Mouse (Mus musculus) midbrain, embryonic 11.5 days (tissue): ENCODE data around the gene Meaf6. TPM values are rescaled to one million over a fixed set of nuclear protein-coding genes. Genes with fewer than 3 reads are reported as not detected.

Source experiments
- ATAC-seq: fragments of 200-750 bp; cut with Nextera tagmentation; 2 replicates; pipeline ENCODE4 v1.8.0; 2017; ENCODE audit warnings: moderate TSS enrichment, moderate library complexity; ENCODE audit not compliant: low FRiP score
- DNase-seq: peaks from one replicate; pipeline ENCODE4 v3.0.0; 2015; ENCODE audit warnings: low spot score; ENCODE audit errors: missing footprints
- H3K27ac ChIP-seq: fragments of 300-500 bp; sonication (generic); 2 replicates; pipeline ENCODE4 v1.5.1; 2014; ENCODE audit warnings: low read depth, low read length
- H3K27me3 ChIP-seq: fragments of 300-500 bp; sonication (generic); 2 replicates; pipeline ENCODE4 v1.6.1; 2014; ENCODE audit warnings: mild to moderate bottlenecking, low read length, moderate library complexity, mixed read lengths; ENCODE audit not compliant: control insufficient read depth, insufficient read depth
- H3K36me3 ChIP-seq: fragments of 300-500 bp; sonication (generic); 2 replicates; pipeline ENCODE4 v1.6.1; 2014; ENCODE audit warnings: mild to moderate bottlenecking, low read length, moderate library complexity, mixed read lengths; ENCODE audit not compliant: control insufficient read depth, insufficient read depth
- H3K4me1 ChIP-seq: fragments of 300-500 bp; sonication (generic); 2 replicates; pipeline ENCODE4 v1.6.1; 2014; ENCODE audit warnings: low read length; ENCODE audit not compliant: control insufficient read depth, insufficient read depth
- H3K4me2 ChIP-seq: fragments of 300-500 bp; sonication (generic); 2 replicates; pipeline ENCODE4 v1.6.1; 2014; ENCODE audit warnings: mild to moderate bottlenecking, moderate library complexity
- H3K4me3 ChIP-seq: fragments of 300-500 bp; sonication (generic); 2 replicates; pipeline ENCODE4 v1.5.1; 2014; ENCODE audit warnings: low read depth, low read length
- H3K9ac ChIP-seq: fragments of 300-500 bp; sonication (generic); 2 replicates; pipeline ENCODE4 v1.6.1; 2014; ENCODE audit warnings: low read length
- H3K9me3 ChIP-seq: fragments of 300-500 bp; sonication (generic); 2 replicates; pipeline ENCODE4 v1.6.1; 2016; ENCODE audit warnings: low read length; ENCODE audit not compliant: control insufficient read depth
- WGBS: fragments of 180-500 bp; shearing (Covaris S2); extraction: QIAGEN DNeasy Blood & Tissue Kit; methylation state at CpG from one replicate; pipeline ENCODE4 v1.1.7; 2014; 5-methylcytosine and 5-hydroxymethylcytosine counted together
- polyA plus RNA-seq: library from polyadenylated mRNA; unstranded; fragments of >200 nt; fragmentation: Nextera tagmentation; extraction: Ambion mirVana; gene quantifications from 2 replicates; pipeline ENCODE4 v1.2.1, GENCODE M21; 2014

Gene Meaf6
- polyA plus RNA-seq, 1 experiment from 2014 or later: 128 TPM

GRCm38 (mm10) chr4:125119070-125119469 is 34.1 kb downstream of the Meaf6 start:
- DNase-seq (peak; percentile 90), ATAC-seq (peak; percentile 17; the same call in 1 of the 2 replicates)
- no peaks in the 10 kb centered on the region for H3K36me3 ChIP-seq
- H3K27me3 ChIP-seq: peaks cover 2% of the 10 kb centered on the region; the same call in 1 of the 2 replicates
- peaks cover 11% of the 10 kb centered on the region for H3K4me1 ChIP-seq
- H3K9me3 ChIP-seq: no peaks in the 10 kb centered on the region
- no peak overlapping the region for H3K27ac ChIP-seq
- no peak overlapping the region for H3K9ac ChIP-seq
- H3K4me2 ChIP-seq: no peak overlapping the region
- 29% methylated on average over 10 of the region's 10 CpGs for WGBS
- H3K4me3 ChIP-seq: no peak overlapping the region

GRCm38 (mm10) chr4:125119721-125120120 is 34.8 kb downstream of the Meaf6 start:
- Histone ChIP-seq H3K4me2 (no peak overlapping the region), H3K27ac (no peak overlapping the region), H3K9me3 (no peaks in the 10 kb centered on the region), H3K27me3 (peaks cover 2% of the 10 kb centered on the region; the same call in 1 of the 2 replicates), H3K4me1 (peaks cover 9% of the 10 kb centered on the region), H3K4me3 (no peak overlapping the region), H3K36me3 (no peaks in the 10 kb centered on the region), H3K9ac (no peak overlapping the region)
- WGBS: 91% methylated on average over 11 of the region's 11 CpGs
- ATAC-seq (no peak), DNase-seq (no peak)

DNA sequence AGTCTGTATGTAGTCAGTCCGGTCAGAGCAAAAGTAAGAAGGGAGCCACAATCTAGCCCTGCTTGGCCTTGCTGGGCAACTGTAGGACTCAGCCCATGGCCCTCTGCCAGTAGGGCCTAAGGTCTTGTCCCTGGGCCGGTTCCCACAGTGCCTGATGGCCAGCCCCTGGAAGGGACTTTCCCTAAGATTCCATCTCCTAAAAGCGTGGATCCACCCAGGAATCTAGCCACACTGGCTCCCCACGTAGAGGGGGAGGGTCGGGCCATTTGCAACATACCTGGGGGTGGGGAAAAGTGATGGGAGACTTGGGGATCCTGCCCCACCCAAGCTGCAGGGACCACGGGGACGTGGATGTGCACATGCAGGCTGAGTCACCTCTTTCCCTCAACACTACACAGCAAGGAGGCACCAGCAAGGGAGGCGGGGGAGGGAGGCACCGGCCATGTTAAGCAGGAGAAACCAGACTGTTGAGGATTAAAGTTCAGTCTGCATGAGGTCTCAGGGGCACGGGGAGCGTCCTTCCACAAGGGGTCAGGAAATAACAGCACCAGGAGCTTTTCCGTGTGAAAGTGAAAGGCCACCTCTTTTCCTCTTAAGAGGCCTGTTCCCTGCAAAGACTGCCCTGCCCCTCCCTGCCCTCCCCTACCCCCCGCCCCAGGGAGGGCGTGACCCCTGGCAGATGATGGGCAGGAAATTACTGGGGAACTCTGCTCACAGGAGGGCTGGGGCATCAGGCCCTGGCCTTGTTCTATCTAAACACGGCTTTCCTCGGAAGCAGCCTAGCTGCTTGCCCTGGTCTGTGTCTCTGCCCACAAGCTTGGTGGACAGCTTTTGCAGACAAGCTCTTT is 37.7 kb downstream of the Meaf6 start:
- Histone ChIP-seq H3K9ac (no peak overlapping the region), H3K27me3 (peaks cover 5% of the 10 kb centered on the region; the same call in 1 of the 2 replicates), H3K27ac (no peak overlapping the region), H3K4me3 (no peak overlapping the region), H3K4me1 (peaks cover 9% of the 10 kb centered on the region), H3K4me2 (no peak overlapping the region), H3K36me3 (no peaks in the 10 kb centered on the region), H3K9me3 (no peaks in the 10 kb centered on the region)
- DNase-seq (peak; percentile 84), ATAC-seq (no peak)
- WGBS: 20% methylated on average over 16 of the region's 16 CpGs

- ATAC-seq (no peak), DNase-seq (no peak)
- Histone ChIP-seq H3K27ac (no peak overlapping the region), H3K4me3 (no peak overlapping the region), H3K4me2 (no peak overlapping the region), H3K9ac (no peak overlapping the region), H3K4me1 (peaks cover 9% of the 10 kb centered on the region), H3K36me3 (no peaks in the 10 kb centered on the region), H3K27me3 (peaks cover 6% of the 10 kb centered on the region; the same call in 1 of the 2 replicates), H3K9me3 (no peaks in the 10 kb centered on the region)
- 75% methylated on average over 7 of the region's 7 CpGs for WGBS
These were observed 38.3 kb downstream of the Meaf6 start for GRCm38 (mm10) chr4:125123279-125123671.

- H3K27me3 ChIP-seq: peaks cover 8% of the 10 kb centered on the region; the same call in 1 of the 2 replicates
- no peaks in the 10 kb centered on the region for H3K9me3 ChIP-seq
- no peak overlapping the region for H3K27ac ChIP-seq
- peaks cover 9% of the 10 kb centered on the region for H3K4me1 ChIP-seq
- no peak overlapping the region for H3K4me3 ChIP-seq
- no peaks in the 10 kb centered on the region for H3K36me3 ChIP-seq
- WGBS: 44% methylated on average over 7 of the region's 7 CpGs
- ATAC-seq: no peak
- DNase-seq: peak; percentile 69
- H3K4me2 ChIP-seq: no peak overlapping the region
- H3K9ac ChIP-seq: no peak overlapping the region
These were observed 39.7 kb downstream of the Meaf6 start for GRCm38 (mm10) chr4:125124424-125125209.

DNA sequence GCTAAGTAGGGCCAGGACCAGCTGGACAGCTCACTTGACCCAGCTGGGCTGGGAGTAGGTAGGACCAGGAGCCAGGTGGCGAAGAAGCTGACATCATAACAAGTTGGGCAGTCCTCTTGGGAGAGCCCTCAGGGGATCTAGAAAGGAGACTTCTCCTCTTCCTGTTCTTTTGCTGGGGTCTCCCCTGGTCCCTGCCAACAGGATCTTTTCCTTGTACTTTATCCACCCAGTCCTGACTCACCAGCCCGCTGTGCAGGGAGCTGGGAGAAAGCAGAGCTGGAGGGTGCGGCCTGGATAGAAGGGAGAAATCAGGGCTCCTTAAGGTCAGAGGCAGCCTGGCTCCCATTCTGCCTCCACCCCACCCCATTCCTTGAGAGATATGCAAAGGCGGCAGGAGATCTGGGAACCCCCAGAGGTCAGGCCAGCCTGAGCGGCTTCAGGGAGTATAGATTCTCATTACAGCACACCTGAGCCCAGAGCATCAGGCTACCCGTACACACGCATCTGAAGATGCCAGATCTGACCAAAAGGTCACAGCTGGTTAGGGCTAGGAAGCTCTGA is 40.5 kb downstream of the Meaf6 start:
- Histone ChIP-seq H3K9me3 (no peaks in the 10 kb centered on the region), H3K4me2 (no peak overlapping the region), H3K27ac (no peak overlapping the region), H3K9ac (no peak overlapping the region), H3K4me3 (no peak overlapping the region), H3K27me3 (peaks cover 8% of the 10 kb centered on the region; the same call in 1 of the 2 replicates), H3K4me1 (peaks cover 9% of the 10 kb centered on the region), H3K36me3 (no peaks in the 10 kb centered on the region)
- DNase-seq: peak; percentile 82
- WGBS: 70% methylated on average over 7 of the region's 7 CpGs
- ATAC-seq: no peak

- H3K27ac ChIP-seq: no peak overlapping the region
- no peak for ATAC-seq
These were observed 41.3 kb downstream of the Meaf6 start for GRCm38 (mm10) chr4:125126186-125126585.

GRCm38 (mm10) chr4:125126761-125127160 is 41.8 kb downstream of the Meaf6 start:
- Histone ChIP-seq H3K4me1 (peaks cover 9% of the 10 kb centered on the region), H3K4me3 (no peak overlapping the region; the same call in 1 of the 2 replicates), H3K27me3 (peaks cover 6% of the 10 kb centered on the region; the same call in 1 of the 2 replicates)

More at GRCm38 (mm10) chr4:125126186-125126585, 41.3 kb downstream of the Meaf6 start:
- peak; percentile 65 for DNase-seq
- no peaks in the 10 kb centered on the region for H3K9me3 ChIP-seq
- no peak overlapping the region for H3K4me2 ChIP-seq
- no peak overlapping the region for H3K4me3 ChIP-seq
- peaks cover 9% of the 10 kb centered on the region for H3K4me1 ChIP-seq
- H3K27me3 ChIP-seq: peaks cover 6% of the 10 kb centered on the region; the same call in 1 of the 2 replicates
- no peaks in the 10 kb centered on the region for H3K36me3 ChIP-seq
- no peak overlapping the region for H3K9ac ChIP-seq
- 85% methylated on average over 3 of the region's 3 CpGs for WGBS

More at GRCm38 (mm10) chr4:125126761-125127160, 41.8 kb downstream of the Meaf6 start:
- H3K9ac ChIP-seq: no peak overlapping the region
- no peak overlapping the region for H3K27ac ChIP-seq
- DNase-seq (no peak), ATAC-seq (no peak)
- no peaks in the 10 kb centered on the region for H3K9me3 ChIP-seq
- WGBS: 77% methylated on average over 7 of the region's 7 CpGs
- H3K4me2 ChIP-seq: peak overlapping the region; percentile 93; the same call in 1 of the 2 replicates
- H3K36me3 ChIP-seq: no peaks in the 10 kb centered on the region
